Mouse (Mus musculus) central nervous system, embryonic 18 days (tissue): ENCODE data around the gene Olfr1132. TPM values are rescaled to one million over a fixed set of nuclear protein-coding genes. Genes with fewer than 3 reads are reported as not detected.

Experiments used
- polyA plus RNA-seq: library from polyadenylated mRNA; depleted of rRNA; stranded (reverse); fragments of >200 nt; gene quantifications from 2 replicates; pipeline ENCODE4 v1.2.3, GENCODE M21; 2012; rRNA removed

Gene Olfr1132
- polyA plus RNA-seq: not detected in 2 replicates

GRCm38 (mm10) chr2:87637435-87637834 lies at the start of gene Olfr1132:
Olfr1132 (minus strand) TSS chr2:87637535.

GRCm38 (mm10) chr2:87673564-87673963 lies 36.2 kb upstream of the Olfr1132 start, which contains the start of gene Olfr1135:
Olfr1135 (minus strand) TSS chr2:87673664.

GRCm38 (mm10) chr2:87658360-87658759 lies 21.0 kb upstream of the Olfr1132 start, which contains the start of gene Olfr1134:
Olfr1134 (minus strand) TSS chr2:87658460.

GRCm38 (mm10) chr2:87647274-87647673 lies 9.9 kb upstream of the Olfr1132 start, which contains the start of gene Olfr1133:
Olfr1133 (minus strand) TSS chr2:87647374.

GRCm38 (mm10) chr2:87626804-87627203 lies 10.5 kb downstream of the Olfr1132 start, which contains the start of gene Olfr1131:
Olfr1131 (plus strand) TSS chr2:87627104.

GRCm38 (mm10) chr2:87605912-87606311 lies 31.4 kb downstream of the Olfr1132 start, which contains the start of gene Olfr1130:
Olfr1130 (plus strand) TSS chr2:87606212.

Other genes with a start within 250 kb of the Olfr1132 start
- not detected in 2 replicates for gene Olfr1123, start 220.9 kb downstream of the Olfr1132 start, polyA plus RNA-seq
- gene Olfr1124, start 207.3 kb downstream of the Olfr1132 start, polyA plus RNA-seq: not detected in 2 replicates
- not detected in 2 replicates for gene Olfr1126, start 183.6 kb downstream of the Olfr1132 start, polyA plus RNA-seq
- gene Pramel7, start 140.4 kb downstream of the Olfr1132 start, polyA plus RNA-seq: not detected in 2 replicates
- gene Pramel6, start 131.0 kb downstream of the Olfr1132 start, polyA plus RNA-seq: not detected in 2 replicates
- not detected in 2 replicates for gene Olfr153, start 105.7 kb downstream of the Olfr1132 start, polyA plus RNA-seq
- gene Olfr1128, start 92.0 kb downstream of the Olfr1132 start, polyA plus RNA-seq: not detected in 2 replicates
- not detected in 2 replicates for gene Olfr1129, start 63.6 kb downstream of the Olfr1132 start, polyA plus RNA-seq
- not detected in 2 replicates for gene Olfr1130, start 31.3 kb downstream of the Olfr1132 start, polyA plus RNA-seq
- not detected in 2 replicates for gene Olfr1131, start 10.4 kb downstream of the Olfr1132 start, polyA plus RNA-seq
- not detected in 2 replicates for gene Olfr1133, start 9.8 kb upstream of the Olfr1132 start, polyA plus RNA-seq
- not detected in 2 replicates for gene Olfr1134, start 20.9 kb upstream of the Olfr1132 start, polyA plus RNA-seq
- not detected in 2 replicates for gene Olfr1135, start 36.1 kb upstream of the Olfr1132 start, polyA plus RNA-seq
- gene Olfr1136, start 56.4 kb upstream of the Olfr1132 start, polyA plus RNA-seq: not detected in 2 replicates
- gene Olfr1137, start 75.6 kb upstream of the Olfr1132 start, polyA plus RNA-seq: not detected in 2 replicates
- gene Olfr1138, start 102.4 kb upstream of the Olfr1132 start, polyA plus RNA-seq: not detected in 2 replicates
- gene Olfr1140, start 106.2 kb upstream of the Olfr1132 start, polyA plus RNA-seq: 0.11 TPM in 1 of 2 replicates, not detected in the other
- not detected in 2 replicates for gene Olfr1141, start 116.5 kb upstream of the Olfr1132 start, polyA plus RNA-seq
- gene Olfr152, start 141.9 kb upstream of the Olfr1132 start, polyA plus RNA-seq: not detected in 2 replicates
- gene Olfr1143, start 163.1 kb upstream of the Olfr1132 start, polyA plus RNA-seq: not detected in 2 replicates
- not detected in 2 replicates for gene Olfr1145, start 172.3 kb upstream of the Olfr1132 start, polyA plus RNA-seq
- gene Olfr1148, start 193.0 kb upstream of the Olfr1132 start, polyA plus RNA-seq: not detected in 2 replicates
- not detected in 2 replicates for gene Olfr1150-ps1, start 206.5 kb upstream of the Olfr1132 start, polyA plus RNA-seq
- gene Olfr1151, start 218.3 kb upstream of the Olfr1132 start, polyA plus RNA-seq: not detected in 2 replicates
- not detected in 2 replicates for gene Olfr1152, start 229.0 kb upstream of the Olfr1132 start, polyA plus RNA-seq